Mouse (Mus musculus) mouse embryonic stem cell (cell line): Measurements from ENCODE around the gene Slc11a1.

Source experiments
- in situ Hi-C, 2 experiments: fragments of 300-500 bp; cut with MboI; formaldehyde crosslinking; loops; 1 replicate in 1 of 2; 3 replicates in 1 of 2; pipeline ENCODE4 v1.14.3; 2019 to 2020; ENCODE audit warnings: low sequenced_read_pairs in 2 of 2, low pct_unique_long_range_greater_than_20kb in 1 of 2, mixed read lengths in 1 of 2; ENCODE audit not compliant: unreplicated experiment in 1 of 2

Gene Slc11a1

GRCm38 (mm10) chr1:74435563-74435962 lies 60.6 kb downstream of the Slc11a1 start:
- in situ Hi-C loops, result no loop called here
